Mouse (Mus musculus): Measurements from ENCODE around the gene Btg3. TPM values are rescaled to one million over a fixed set of nuclear protein-coding genes. Genes with fewer than 3 reads are reported as not detected.

The Btg3 gene
- polyA plus RNA-seq, 1 experiment: 7.5 TPM

GRCm38 (mm10) chr16:78398734-78399133 is 21.7 kb upstream of the Btg3 start:
- Histone ChIP-seq H3K4me1 (ENCODE audit: control insufficient read depth, insufficient read depth, low read length) (no peaks in the 10 kb centered on the region), H3K4me3 (replicated peaks; ENCODE audit: control insufficient read depth, low read depth, low read length) (no peak overlapping the region), H3K27ac (ENCODE audit: control insufficient read depth, insufficient read depth, low read depth, low read length, poor library complexity) (no peak overlapping the region)
- TF ChIP-seq POLR2A (IDR thresholded peaks at IDR 0.05; ENCODE audit: borderline replicate concordance, control insufficient read depth, low read depth, low read length): no peak
- no peak for TF ChIP-seq CTCF (IDR thresholded peaks at IDR 0.05; ENCODE audit: control insufficient read depth, insufficient read depth, low read length)
- 26% methylated on average over 6 of the region's 6 CpGs for WGBS

GRCm38 (mm10) chr16:78391354-78391753 is 14.4 kb upstream of the Btg3 start:
- no peak overlapping the region for H3K4me3 ChIP-seq (replicated peaks; ENCODE audit: control insufficient read depth, low read depth, low read length)
- 41% methylated on average over 2 of the region's 2 CpGs for WGBS
- TF ChIP-seq POLR2A (IDR thresholded peaks at IDR 0.05; ENCODE audit: borderline replicate concordance, control insufficient read depth, low read depth, low read length): no peak
- TF ChIP-seq CTCF (IDR thresholded peaks at IDR 0.05; ENCODE audit: control insufficient read depth, insufficient read depth, low read length): no peak
- H3K27ac ChIP-seq (ENCODE audit: control insufficient read depth, insufficient read depth, low read depth, low read length, poor library complexity): no peak overlapping the region
- no peaks in the 10 kb centered on the region for H3K4me1 ChIP-seq (ENCODE audit: control insufficient read depth, insufficient read depth, low read length)

- WGBS: 83% methylated on average over 3 of the region's 3 CpGs
- TF ChIP-seq CTCF (IDR thresholded peaks at IDR 0.05; ENCODE audit: control insufficient read depth, insufficient read depth, low read length) (no peak), POLR2A (IDR thresholded peaks at IDR 0.05; ENCODE audit: borderline replicate concordance, control insufficient read depth, low read depth, low read length) (no peak)
- H3K4me1 ChIP-seq (ENCODE audit: control insufficient read depth, insufficient read depth, low read length): no peaks in the 10 kb centered on the region
- H3K4me3 ChIP-seq (replicated peaks; ENCODE audit: control insufficient read depth, low read depth, low read length): no peak overlapping the region
- no peak overlapping the region for H3K27ac ChIP-seq (ENCODE audit: control insufficient read depth, insufficient read depth, low read depth, low read length, poor library complexity)
Observed at GRCm38 (mm10) chr16:78389986-78390385, 13.0 kb upstream of the Btg3 start.

- Histone ChIP-seq H3K4me3 (replicated peaks; ENCODE audit: control insufficient read depth, low read depth, low read length) (no peak overlapping the region), H3K27ac (ENCODE audit: control insufficient read depth, insufficient read depth, low read depth, low read length, poor library complexity) (no peak overlapping the region), H3K4me1 (ENCODE audit: control insufficient read depth, insufficient read depth, low read length) (no peaks in the 10 kb centered on the region)
- TF ChIP-seq POLR2A (IDR thresholded peaks at IDR 0.05; ENCODE audit: borderline replicate concordance, control insufficient read depth, low read depth, low read length) (no peak), CTCF (IDR thresholded peaks at IDR 0.05; ENCODE audit: control insufficient read depth, insufficient read depth, low read length) (no peak)
- 80% methylated on average over 4 of the region's 4 CpGs for WGBS
Observed at GRCm38 (mm10) chr16:78389122-78389521, 12.1 kb upstream of the Btg3 start.

GRCm38 (mm10) chr16:78378493-78378892 is 1.5 kb upstream of the Btg3 start:
- WGBS: 43% methylated on average over 5 of the region's 5 CpGs
- H3K27ac ChIP-seq (ENCODE audit: control insufficient read depth, insufficient read depth, low read depth, low read length, poor library complexity): no peak overlapping the region
- no peak overlapping the region for H3K4me3 ChIP-seq (replicated peaks; ENCODE audit: control insufficient read depth, low read depth, low read length)
- TF ChIP-seq CTCF (IDR thresholded peaks at IDR 0.05; ENCODE audit: control insufficient read depth, insufficient read depth, low read length) (no peak), POLR2A (IDR thresholded peaks at IDR 0.05; ENCODE audit: borderline replicate concordance, control insufficient read depth, low read depth, low read length) (no peak)
- H3K4me1 ChIP-seq (ENCODE audit: control insufficient read depth, insufficient read depth, low read length): no peaks in the 10 kb centered on the region; the same call in 1 of the 2 replicates

GRCm38 (mm10) chr16:78375821-78376691 is 936 bp downstream of the Btg3 start:
- Histone ChIP-seq H3K4me1 (ENCODE audit: control insufficient read depth, insufficient read depth, low read length) (no peaks in the 10 kb centered on the region; the same call in 1 of the 2 replicates), H3K4me3 (replicated peaks; ENCODE audit: control insufficient read depth, low read depth, low read length) (peak overlapping the region; percentile 77), H3K27ac (ENCODE audit: control insufficient read depth, insufficient read depth, low read depth, low read length, poor library complexity) (peak overlapping the region; percentile 84)
- 2% methylated on average over 97 of the region's 100 CpGs for WGBS
- TF ChIP-seq CTCF (IDR thresholded peaks at IDR 0.05; ENCODE audit: control insufficient read depth, insufficient read depth, low read length): no peak
- TF ChIP-seq POLR2A (IDR thresholded peaks at IDR 0.05; ENCODE audit: borderline replicate concordance, control insufficient read depth, low read depth, low read length): peak; percentile 14; the same call in 1 of the 2 replicates

- no peak for TF ChIP-seq CTCF (IDR thresholded peaks at IDR 0.05; ENCODE audit: control insufficient read depth, insufficient read depth, low read length)
- no peak overlapping the region for H3K27ac ChIP-seq (ENCODE audit: control insufficient read depth, insufficient read depth, low read depth, low read length, poor library complexity)
- WGBS: 28% methylated on average over 10 of the region's 10 CpGs
- no peaks in the 10 kb centered on the region; the same call in 1 of the 2 replicates for H3K4me1 ChIP-seq (ENCODE audit: control insufficient read depth, insufficient read depth, low read length)
- peak overlapping the region; percentile 49 for H3K4me3 ChIP-seq (replicated peaks; ENCODE audit: control insufficient read depth, low read depth, low read length)
Observed at GRCm38 (mm10) chr16:78375222-78375621, 1.8 kb downstream of the Btg3 start.

- Histone ChIP-seq H3K27ac (ENCODE audit: control insufficient read depth, insufficient read depth, low read depth, low read length, poor library complexity) (no peak overlapping the region), H3K4me1 (ENCODE audit: control insufficient read depth, insufficient read depth, low read length) (no peaks in the 10 kb centered on the region; the same call in 1 of the 2 replicates), H3K4me3 (replicated peaks; ENCODE audit: control insufficient read depth, low read depth, low read length) (no peak overlapping the region)
- 43% methylated on average over 8 of the region's 8 CpGs for WGBS
- TF ChIP-seq POLR2A (IDR thresholded peaks at IDR 0.05; ENCODE audit: borderline replicate concordance, control insufficient read depth, low read depth, low read length): no peak
- TF ChIP-seq CTCF (IDR thresholded peaks at IDR 0.05; ENCODE audit: control insufficient read depth, insufficient read depth, low read length): no peak
Observed at GRCm38 (mm10) chr16:78373743-78374142, 3.2 kb downstream of the Btg3 start.
